Mouse (Mus musculus): ENCODE data around the gene Klrb1c.
A peak's percentile ranks its signal among the peaks of the same experiment; 100 is the strongest.
"Not testable (repeated sequence)": the region's sequence is repeated elsewhere in the genome, so short reads cannot be mapped to it uniquely, and the experiment has no call there.

The Klrb1c gene

DNA sequence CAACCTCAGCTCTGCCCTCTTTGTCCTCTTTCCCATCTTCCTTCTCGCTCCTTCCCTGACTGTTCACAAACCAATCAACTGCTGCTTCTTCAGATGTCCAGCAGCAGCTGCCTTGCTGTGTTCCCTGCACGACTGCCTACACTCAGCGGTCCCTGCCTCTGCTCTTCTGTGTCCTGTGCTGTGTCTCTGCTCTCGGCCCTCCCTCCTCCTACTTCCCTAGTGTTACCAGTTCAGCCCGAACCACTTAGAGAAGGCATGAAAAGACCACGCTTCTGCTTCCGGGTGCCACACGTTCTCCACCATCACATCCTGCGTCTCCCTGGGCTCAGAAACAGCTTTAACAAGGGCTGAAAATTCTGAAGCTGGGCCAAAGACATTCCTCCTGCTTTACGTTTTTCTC, 34.8 kb downstream of the Klrb1c start:
- peak; percentile 34 for DNase-seq

DNA sequence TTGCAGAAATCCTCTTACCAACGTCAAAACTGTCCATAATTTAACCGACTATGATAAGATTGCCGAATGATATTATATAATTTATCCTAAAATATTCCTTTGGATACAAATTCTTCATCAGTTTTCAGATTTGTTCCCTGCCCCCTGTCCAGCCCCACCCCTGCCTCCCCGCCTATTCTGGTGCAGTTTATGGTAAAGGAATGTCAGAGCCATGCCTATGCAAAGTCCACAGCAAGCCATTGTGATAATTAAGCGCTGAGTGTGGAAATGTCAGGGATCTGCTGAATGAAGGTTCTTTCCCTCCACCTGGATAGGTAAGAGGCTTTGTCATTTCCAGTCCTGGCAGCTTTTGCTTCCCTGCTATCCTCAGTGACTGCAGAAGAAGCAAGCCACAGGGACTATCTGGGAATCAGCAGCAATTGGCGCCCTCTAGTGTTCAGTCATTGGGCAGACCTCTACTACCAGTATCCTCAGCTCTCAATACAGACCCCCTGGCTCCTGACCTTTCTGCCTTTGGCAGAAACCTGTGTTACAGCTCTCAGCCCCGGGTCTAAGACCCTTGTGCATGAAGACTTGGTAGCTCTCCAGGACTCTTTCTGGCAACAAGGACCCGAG, 35.3 kb downstream of the Klrb1c start:
- DNase-seq = peak; percentile 72

DNA sequence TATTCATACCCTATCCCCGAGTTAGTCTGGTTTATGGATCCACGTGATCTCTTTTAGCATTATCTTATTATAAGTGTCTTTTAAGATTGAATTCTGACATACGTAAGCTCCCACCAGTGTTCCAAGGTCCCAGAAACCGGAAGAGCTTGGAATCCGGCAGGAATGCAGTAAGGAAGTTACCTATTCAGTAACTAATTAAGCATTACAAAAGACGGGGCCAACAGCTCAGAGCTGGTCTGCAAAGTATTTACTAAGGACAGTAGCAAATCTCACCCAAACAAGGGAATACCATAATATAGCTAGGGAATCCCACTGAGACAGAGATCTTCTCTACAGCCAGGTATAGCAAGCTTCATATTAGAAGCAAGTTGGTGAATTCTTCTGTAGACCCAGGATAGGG, 42.0 kb downstream of the Klrb1c start:
- not testable (repeated sequence) for DNase-seq

DNA sequence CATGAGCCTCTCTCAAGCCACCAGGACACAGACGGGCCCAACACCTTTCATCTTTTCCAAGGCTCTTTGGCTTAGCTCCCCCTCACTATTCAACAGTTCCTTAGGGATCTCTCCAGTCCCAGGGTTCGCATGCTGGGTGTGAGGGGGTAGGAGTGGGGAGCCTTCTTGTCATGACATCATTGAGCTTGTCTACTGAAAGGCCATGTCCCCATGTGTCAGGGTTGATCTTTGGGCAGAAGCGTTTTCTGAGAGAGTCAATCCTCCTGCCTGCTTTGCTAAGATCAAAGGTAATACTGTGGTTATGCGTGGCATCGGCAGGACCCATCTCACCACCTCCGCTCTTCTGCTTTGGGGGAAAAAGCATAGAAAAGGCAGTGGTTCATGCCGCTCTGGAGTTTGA, 51.6 kb downstream of the Klrb1c start:
- peak; percentile 6 for DNase-seq

DNA sequence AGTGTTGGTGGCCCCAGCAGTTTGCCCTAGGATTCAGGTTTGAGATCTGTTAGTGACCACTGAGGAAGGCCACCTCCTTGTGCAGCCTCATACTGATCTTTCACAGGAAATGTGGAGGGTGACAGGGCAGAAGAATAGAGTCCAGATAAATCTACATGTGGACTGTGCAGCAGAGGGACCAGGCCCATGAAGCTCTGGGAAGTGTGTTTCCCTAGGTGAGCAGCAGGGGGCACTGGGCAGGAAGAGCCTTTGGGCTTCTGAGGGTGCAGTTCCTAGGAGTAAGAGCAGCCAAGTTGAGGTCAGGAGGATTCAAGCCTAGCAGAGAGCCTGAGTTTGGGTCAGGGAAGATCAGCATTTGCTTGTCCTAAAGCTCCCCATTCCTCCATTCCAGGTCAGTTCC, 52.9 kb downstream of the Klrb1c start:
- peak; percentile 62 for DNase-seq

DNA sequence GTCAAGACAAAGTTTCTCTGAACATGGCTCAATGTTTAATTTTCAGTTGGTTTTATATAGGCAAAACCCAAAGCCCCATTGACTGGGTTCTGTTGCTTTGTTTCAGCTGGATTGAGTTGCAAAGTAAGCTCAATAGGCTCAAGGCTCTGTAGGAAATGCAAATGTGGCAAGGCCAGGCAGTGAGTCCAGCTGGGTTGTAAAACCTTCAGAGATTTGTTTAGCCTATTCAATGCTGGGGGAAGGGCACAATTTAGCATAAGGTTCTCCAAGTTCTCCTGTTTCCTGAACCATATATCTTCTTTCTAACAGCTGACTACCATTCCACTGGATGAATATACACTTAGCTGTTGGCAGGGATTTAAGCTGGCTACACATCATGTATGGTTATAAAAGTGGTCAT, 54.1 kb downstream of the Klrb1c start:
- DNase-seq = no peak

DNA sequence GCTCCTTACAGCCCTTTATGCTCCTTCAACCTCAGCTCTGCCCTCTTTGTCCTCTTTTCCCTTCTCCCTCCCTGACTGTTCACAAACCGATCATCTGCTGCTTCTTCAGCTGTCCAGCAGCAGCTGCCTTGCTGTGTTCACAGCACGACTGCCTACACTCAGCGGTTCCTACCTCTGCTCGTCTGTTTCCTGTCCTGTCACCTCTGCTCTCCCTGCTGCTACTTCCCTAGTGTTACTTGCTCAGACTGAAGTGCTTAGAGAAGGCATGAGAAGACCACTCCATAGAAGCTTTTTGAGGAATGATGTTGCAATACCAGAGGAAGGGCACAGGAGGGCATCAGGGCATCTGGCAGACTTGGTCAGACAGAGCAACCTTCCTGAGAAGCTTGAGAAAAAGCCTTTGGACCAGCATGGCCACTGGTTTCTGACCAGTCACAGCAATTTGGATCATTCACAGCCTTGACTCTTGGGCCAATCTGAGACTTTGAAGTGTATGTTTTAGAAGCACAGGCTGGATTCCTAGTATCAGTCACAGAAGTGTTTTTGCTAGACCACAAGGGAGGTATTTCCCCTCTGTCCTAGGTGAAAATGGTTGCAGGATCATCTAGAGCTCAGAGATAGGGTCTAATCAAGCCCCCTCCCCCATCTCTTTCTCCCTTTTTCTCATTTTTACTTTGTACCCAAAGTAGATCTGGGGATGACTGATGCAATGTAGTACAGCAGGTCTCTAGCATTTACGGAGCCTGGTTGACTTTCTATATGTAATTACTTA, 54.9 kb downstream of the Klrb1c start:
- no peak for DNase-seq

DNA sequence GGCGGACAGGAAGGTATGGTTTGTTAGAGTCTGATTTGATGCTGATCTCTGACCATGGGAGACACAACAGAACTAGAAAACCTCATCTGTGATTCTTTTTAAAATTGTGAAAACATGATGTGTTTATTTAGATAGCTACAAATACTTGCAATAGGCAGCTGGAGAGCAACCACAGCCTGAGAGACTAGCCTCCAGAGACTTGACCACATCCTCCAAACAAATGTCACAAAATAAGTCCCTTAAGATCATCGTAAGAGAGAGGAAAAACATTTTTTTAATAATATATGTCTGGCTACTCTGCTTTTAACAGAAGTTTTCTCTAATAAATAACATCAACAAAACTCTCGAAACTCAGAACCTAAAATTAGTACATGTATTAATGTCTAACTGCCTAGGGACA, 57.0 kb downstream of the Klrb1c start:
- no peak for DNase-seq

Measured in thymus, postnatal 25 days (tissue).